Mouse (Mus musculus) embryonic fibroblast, embryonic 13.5 days (primary cell): Measurements from ENCODE around the gene Fam229a.

ENCODE experiments used
- CTCF ChIP-seq: IDR thresholded peaks from 2 replicates; pipeline ENCODE4 v1.5.1; 2011; ENCODE audit warnings: mild to moderate bottlenecking, control low read depth, low read length, moderate library complexity, borderline replicate concordance; ENCODE audit not compliant: insufficient read depth
- POLR2A ChIP-seq: IDR thresholded peaks from 2 replicates; pipeline ENCODE4 v1.6.1; 2011; ENCODE audit warnings: low read depth, mild to moderate bottlenecking, control low read depth, low read length, moderate library complexity

DNA sequence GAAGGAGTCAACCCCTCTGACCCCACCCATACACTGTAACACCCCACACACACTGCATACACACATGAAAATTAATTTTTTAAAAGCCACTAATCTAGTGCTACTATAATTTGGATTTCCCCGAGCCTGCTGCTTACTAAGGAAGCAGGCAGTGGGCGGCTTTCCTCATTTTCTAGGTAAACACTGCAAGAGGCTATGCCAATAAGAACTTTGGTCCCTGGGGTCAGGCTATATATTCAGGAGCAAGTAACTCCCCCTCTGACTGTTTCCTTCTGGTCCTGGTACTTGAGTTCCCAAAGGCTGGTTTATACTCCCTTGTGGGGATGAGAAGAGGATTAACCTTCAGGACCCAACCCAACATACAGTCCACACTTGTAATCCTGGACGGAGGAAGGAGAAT lies 34.9 kb downstream of the Fam229a start:
- no peak for TF ChIP-seq CTCF
- TF ChIP-seq POLR2A = no peak
